Mouse (Mus musculus) gastrocnemius, postnatal 14 days (tissue): Measurements from ENCODE around the gene Timm44. TPM values are rescaled to one million over a fixed set of nuclear protein-coding genes. Genes with fewer than 3 reads are reported as not detected.
A peak's percentile ranks its signal among the peaks of the same experiment; 100 is the strongest.

Experiments used
- DNase-seq: peaks from one replicate; pipeline ENCODE4 v3.0.0; 2021; ENCODE audit warnings: mixed read lengths
- intact Hi-C: fragments of 180-260 bp; cut with DNase I; formaldehyde crosslinking; loops from one replicate; pipeline ENCODE4 v1.15.1; 2025; ENCODE audit warnings: low total_unique reads
- total RNA-seq, 2 experiments: library from RNA; stranded (reverse); gene quantifications; 2 replicates each; pipeline ENCODE4 v1.2.3; 2021

The Timm44 gene
- total RNA-seq, 2 experiments from 2014 or later = 67.8 to 82.1 TPM

DNA sequence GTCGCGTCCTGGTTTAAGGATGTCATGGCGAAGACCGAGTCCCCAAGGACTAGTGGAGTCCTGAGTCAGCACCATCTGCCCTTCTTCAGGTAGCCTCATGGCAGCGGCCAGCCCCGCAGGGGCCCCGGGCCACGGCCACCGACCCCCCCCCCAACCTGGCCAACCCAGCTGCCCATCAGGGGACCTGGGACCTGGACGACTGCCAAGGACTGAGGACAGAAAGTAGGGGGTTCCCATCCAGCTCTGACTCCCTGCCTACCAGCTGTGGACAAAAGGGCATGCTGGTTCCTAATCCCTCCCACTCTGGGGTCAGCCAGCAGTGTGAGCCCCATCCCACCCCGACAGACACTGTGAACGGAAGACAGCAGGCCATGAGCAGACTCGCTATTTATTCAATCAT lies 30.0 kb downstream of the Timm44 start:
- intact Hi-C loops = no loop called here
- no peak for DNase-seq

GRCm38 (mm10) chr8:4245061-4245460 lies 30.7 kb downstream of the Timm44 start:
- intact Hi-C loops = no loop called here
- DNase-seq = no peak

DNA sequence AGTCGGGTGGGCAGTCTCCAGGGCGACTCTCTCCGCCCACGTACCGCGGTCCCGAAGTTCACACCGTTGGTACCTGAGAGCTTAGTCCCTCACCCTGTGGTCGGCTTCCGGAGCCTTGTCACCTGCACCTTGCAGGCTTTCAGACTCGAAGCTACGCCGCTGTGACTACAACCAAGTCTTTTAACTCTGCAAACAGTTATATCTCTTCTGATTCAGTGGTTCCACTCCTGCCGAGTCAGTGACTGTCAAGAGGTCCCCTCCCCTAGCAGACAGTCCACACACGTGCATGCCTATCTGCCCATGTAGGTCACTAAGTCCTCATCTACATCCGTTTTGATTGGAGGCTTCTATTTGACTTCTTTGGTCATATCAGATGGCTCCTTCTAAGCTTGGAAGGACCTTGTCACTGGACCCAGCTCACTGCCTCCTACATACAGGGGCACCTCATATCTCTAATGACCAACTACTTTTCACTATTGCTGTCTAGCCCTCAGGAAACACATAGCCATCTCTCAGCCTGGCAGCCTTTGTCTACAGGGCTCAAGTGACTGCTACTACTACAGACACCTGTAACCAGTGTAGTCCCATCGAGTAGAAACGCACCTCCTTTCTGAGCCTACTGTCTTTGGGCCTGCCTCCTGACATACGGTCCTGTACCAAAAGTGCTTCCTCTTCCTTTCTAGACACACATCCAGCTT lies 36.4 kb downstream of the Timm44 start:
- DNase-seq = no peak
- intact Hi-C loops = no loop called here

DNA sequence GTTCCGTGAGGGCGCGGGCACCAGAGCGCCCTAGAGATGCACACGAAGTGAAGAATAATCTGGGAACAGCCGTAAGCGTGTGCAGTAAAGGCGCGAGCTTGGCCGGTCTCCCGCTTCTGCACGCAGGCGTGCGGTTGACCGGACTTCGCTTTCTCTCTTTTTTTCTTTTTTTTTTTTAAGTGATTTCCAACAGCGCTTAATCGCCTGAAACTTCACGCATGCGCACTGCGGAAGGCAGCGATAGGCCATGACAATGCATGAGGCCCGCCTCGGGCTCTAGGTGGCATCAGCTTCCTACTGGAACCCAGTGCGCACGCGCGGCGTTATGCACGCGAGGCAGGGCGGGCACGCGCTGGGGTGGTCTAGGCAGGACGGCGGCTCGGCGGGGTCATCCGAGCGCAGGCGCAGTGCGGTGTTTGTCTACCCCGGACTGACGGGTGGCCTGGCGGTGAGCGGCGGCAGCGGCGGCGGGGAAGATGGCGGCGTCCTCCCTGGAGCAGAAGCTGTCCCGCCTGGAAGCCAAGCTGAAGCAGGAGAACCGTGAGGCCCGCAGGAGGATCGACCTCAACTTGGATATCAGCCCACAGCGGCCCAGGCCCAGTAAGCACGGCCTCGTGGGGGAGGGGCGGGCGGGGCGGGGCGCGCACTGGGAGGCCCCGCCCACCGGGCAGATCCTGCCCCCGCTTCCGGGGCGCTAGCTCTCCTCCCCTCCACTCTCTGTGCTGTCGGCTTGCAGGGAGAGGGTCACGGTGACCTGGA lies 37.1 kb downstream of the Timm44 start, which contains the start of the genes Map2k7 and Gm49320:
Gene Map2k7, plus strand, starts transcription at position 307 of the 759 bp plus-strand sequence.
Gene Gm49320, plus strand, starts transcription at position 432 of the 759 bp plus-strand sequence.
- intact Hi-C loops = no loop called here
- peak; percentile 100 for DNase-seq

- no peak for DNase-seq
Observed at GRCm38 (mm10) chr8:4237814-4238433, 37.8 kb downstream of the Timm44 start.

DNA sequence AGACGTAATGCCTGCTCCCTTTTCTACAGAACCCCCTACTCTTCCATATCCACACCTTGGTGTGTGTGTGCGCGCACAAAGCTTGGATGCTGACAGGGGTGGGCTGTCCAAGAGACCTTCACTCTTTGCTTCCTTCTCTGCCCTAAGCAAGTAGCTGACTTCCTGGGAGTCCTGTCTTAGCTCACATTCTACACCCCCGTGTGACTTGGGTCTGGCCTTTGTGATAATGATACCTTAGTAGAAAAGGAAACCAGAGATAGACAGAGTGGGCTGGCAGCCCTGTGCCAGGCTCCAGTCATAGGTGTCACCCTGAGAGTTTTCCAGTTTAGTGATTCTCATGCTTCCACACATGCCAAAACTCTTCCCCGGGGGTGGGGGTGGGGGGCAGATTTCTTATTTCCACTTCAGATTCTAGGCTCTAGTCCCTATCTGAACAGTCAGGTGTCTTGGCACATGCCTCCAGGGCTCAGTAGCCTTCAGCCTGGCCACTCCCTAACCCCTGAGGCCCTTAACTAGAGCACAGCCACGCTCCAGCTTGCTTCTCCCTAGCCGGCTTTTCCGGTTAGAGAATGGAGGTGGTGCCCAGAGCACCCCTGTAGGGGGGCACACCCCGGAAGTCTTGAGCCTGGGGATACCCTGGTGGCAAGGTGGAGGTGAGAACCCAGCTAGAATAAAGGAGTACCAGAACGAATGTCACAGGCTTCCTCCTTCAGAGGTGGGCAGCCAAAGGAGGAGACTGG lies 44.9 kb downstream of the Timm44 start:
- intact Hi-C loops = no loop called here
- no peak for DNase-seq

More at GRCm38 (mm10) chr8:4237814-4238433, 37.8 kb downstream of the Timm44 start:
- intact Hi-C loops = no loop called here

DNA sequence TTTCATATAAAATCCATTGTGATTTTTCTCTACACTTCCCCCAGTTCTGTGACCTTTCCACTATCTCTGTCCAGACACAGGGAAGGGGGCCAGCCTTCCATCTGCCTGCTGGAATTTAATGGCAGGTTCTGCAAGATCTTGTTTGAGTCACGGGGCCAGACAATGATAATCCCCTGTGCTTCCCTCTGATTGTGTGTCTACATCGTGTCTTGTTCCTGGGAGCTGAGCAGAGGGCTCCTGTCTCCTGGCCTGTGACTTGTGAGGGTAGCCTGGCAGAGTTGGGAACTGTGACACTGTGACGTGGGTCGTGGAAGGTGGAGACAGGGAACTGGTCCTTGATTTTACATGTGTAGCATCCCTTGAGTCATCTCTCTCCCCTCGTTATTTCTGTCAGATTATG lies 45.9 kb downstream of the Timm44 start:
- no peak for DNase-seq
- intact Hi-C loops = no loop called here

DNA sequence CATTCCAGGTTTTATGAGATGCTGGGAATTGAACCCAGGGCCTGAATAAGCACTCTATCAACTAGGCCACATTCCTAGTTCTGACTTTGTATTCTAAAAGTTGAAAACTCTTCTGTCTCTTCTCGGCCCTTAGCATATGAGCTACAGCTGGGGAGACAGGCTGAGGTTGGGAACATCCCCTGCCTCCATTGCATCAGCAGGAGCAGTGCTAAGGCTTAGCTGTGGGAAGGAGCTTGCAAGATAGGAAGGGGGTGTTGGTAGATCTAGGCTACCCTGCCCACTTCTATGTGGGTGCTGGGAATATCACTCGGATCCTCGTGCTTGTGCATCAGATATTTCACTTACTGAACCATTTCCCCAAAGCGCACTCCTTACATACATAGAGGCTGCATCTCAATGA lies 47.8 kb downstream of the Timm44 start:
- no peak for DNase-seq
- intact Hi-C loops = no loop called here

GRCm38 (mm10) chr8:4226739-4227347 lies 48.9 kb downstream of the Timm44 start, which contains the start of gene Lrrc8e:
Lrrc8e (plus strand) TSS chr8:4226827.
- no peak for DNase-seq
- intact Hi-C loops = no loop called here

GRCm38 (mm10) chr8:4226323-4226722 lies 49.4 kb downstream of the Timm44 start:
- no peak for DNase-seq
- intact Hi-C loops = no loop called here

DNA sequence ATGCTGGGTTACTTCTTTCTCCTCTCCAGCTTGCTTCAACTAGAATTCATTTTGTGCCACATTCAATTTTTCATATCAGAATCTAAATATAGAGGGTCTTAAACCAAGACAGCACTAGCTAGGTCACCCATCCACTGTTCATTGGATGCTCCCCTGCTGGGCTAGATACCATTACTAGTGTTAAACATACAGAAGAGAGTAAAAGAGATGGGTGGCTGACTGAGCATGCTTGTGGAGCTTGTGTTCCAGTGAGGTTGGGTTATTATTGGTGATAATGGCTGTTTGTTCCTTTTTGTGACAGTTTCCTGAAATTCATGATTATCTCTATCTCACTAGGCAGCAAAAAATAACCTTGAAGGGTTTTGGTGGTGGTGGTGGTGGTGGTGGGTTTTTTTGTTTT lies 53.7 kb downstream of the Timm44 start:
- DNase-seq = no peak
- intact Hi-C loops = no loop called here

DNA sequence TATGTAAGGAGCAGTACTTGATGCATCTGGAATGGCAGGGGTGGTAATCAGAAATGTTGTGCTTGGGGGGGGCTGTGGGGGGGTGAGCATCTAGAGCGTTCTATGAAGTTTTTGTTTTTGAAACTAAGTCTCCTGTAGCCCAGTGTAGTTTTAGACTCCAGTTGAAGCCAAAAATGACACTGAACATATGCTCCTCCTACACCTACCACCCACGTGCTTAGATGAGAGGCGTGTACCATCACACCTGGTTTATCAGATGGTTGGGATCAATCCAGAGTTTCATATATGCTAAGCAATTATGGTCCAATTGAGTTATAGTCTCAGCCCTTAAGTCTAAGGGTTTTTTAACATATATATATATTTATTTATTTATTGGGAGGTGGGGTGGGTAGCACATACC lies 56.1 kb downstream of the Timm44 start:
- intact Hi-C loops = no loop called here

GRCm38 (mm10) chr8:4216791-4217621 lies 58.7 kb downstream of the Timm44 start, which contains the start of gene Prr36:
Prr36 (minus strand) TSS chr8:4217459.
- intact Hi-C loops = no loop called here
- no peak for DNase-seq

More for the DNA sequence above, 56.1 kb downstream of the Timm44 start:
- DNase-seq = no peak

DNA sequence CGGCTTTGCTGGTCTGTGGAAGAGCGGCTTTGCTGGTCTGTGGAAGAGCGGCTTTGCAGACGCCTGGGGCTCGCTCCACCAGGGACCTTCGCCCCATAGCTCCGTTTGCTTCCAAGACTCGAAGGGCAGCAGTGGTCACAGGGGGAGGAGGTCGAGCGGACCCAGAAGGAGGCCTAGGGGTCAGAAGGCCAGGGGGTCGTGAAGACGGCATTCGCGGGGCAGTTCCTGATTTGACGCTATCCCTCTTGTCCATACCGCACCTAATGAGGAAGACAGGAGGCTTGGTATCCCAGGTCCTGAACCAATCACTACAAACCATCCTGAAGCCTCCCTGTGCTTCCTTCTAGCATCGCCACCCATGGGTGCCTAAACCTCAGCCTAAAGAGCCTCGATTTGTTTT lies 59.4 kb downstream of the Timm44 start:
- intact Hi-C loops = no loop called here
- no peak for DNase-seq

- no peak for DNase-seq
- intact Hi-C loops = no loop called here
Observed at GRCm38 (mm10) chr8:4214006-4214980, 61.4 kb downstream of the Timm44 start.

DNA sequence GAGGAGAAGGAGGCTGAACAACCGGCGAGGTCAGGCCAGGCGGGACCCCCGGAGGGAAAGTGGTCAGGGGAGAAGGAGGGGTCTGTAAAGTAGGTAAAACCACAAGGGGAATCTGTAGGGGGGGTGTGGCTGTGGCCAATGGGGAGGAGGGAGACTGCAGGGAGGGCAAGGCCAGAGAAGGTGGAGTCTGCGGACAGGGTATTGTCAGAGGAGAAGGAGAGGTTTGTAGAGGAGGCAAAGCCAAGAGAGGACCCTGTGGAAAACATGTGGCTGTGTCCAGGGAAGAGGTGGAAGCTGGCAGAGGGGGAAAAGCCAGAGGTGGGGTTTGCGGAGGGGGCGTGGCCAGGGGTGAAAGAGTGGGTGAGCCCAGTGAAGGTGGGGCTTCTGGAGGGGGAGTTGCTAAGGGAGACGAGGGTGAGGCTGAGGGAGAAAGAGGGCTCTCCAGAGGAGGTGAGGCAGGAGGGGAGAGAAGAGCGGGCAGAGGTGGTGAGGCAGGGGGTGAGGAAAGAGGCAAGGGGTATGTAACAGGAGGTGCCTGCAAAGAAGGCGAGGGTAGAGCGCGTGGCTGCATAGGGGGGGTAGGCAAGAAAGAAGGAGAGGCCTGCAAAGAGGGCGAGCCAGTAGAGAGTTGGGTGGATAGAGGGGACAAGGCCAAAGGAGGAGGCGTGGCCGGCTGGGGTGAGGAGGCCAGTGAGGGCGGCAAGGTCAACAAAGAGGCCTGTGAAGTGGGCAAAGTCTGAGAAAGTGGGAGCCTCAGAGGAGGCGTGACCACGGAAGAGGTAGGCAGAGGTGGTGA lies 62.3 kb downstream of the Timm44 start:
- intact Hi-C loops = no loop called here
- DNase-seq = no peak
